Mouse (Mus musculus): ENCODE results near the gene Cdc27. TPM values are rescaled to one million over a fixed set of nuclear protein-coding genes. Genes with fewer than 3 reads are reported as not detected.

Gene Cdc27
- total RNA-seq, 1 experiment: 45.9 TPM

- in situ Hi-C loops (cut with MboI; ENCODE audit: low sequenced_read_pairs in 2 of 2, unreplicated experiment in 2 of 2): no loop called here
Measured at GRCm38 (mm10) chr11:104568326-104568725, 17.9 kb upstream of the Cdc27 start.

GRCm38 (mm10) chr11:104567736-104568135, 17.3 kb upstream of the Cdc27 start:
- TF ChIP-seq CHD2 (IDR thresholded peaks at IDR 0.05; ENCODE audit: low read depth, low read length): no peak
- no peak for TF ChIP-seq ZC3H11A (IDR thresholded peaks at IDR 0.05; ENCODE audit: borderline replicate concordance, low read depth, low read length)
- TF ChIP-seq MAFK (IDR thresholded peaks at IDR 0.05; ENCODE audit: insufficient read depth, low read depth, low read length): no peak
- TF ChIP-seq ZNF384 (IDR thresholded peaks at IDR 0.05; ENCODE audit: low read depth, low read length): no peak
- no peak for TF ChIP-seq HCFC1 (IDR thresholded peaks at IDR 0.05; ENCODE audit: borderline replicate concordance, insufficient read depth, low read length)

More at GRCm38 (mm10) chr11:104568326-104568725, 17.9 kb upstream of the Cdc27 start:
- TF ChIP-seq ZNF384 (IDR thresholded peaks at IDR 0.05; ENCODE audit: low read depth, low read length) (no peak), ZC3H11A (IDR thresholded peaks at IDR 0.05; ENCODE audit: borderline replicate concordance, low read depth, low read length) (no peak), HCFC1 (IDR thresholded peaks at IDR 0.05; ENCODE audit: borderline replicate concordance, insufficient read depth, low read length) (no peak), MAFK (IDR thresholded peaks at IDR 0.05; ENCODE audit: insufficient read depth, low read depth, low read length) (no peak), CHD2 (IDR thresholded peaks at IDR 0.05; ENCODE audit: low read depth, low read length) (no peak)
- H3K4me3 ChIP-seq (ENCODE audit: insufficient read depth in 1 of 2, low read depth in 1 of 2, low read length in 2 of 2, poor library complexity in 1 of 2, severe bottlenecking in 1 of 2): 0 out of 4 replicates have a peak overlapping the region, but pooled peaks of 1 of the 2 experiments have one; percentile 24
- no peak overlapping the region for H3K27ac ChIP-seq (ENCODE audit: insufficient read depth, low read depth, low read length, poor library complexity, severe bottlenecking)
- DNase-seq (ENCODE audit: low read depth, low spot score): no peak
- H3K36me3 ChIP-seq (ENCODE audit: control insufficient read depth, insufficient read depth, low read length, poor library complexity, severe bottlenecking): no peaks in the 10 kb centered on the region
- H3K4me1 ChIP-seq (ENCODE audit: control insufficient read depth in 2 of 2, insufficient read depth in 2 of 2, low read length in 2 of 2, poor library complexity in 1 of 2): no peaks in the 10 kb centered on the region
- H3K9me3 ChIP-seq (ENCODE audit: control insufficient read depth, insufficient read depth, low read depth, low read length): no peaks in the 10 kb centered on the region
- H3K9ac ChIP-seq (ENCODE audit: insufficient read depth, low read depth, low read length, poor library complexity, severe bottlenecking): no peak overlapping the region

GRCm38 (mm10) chr11:104566796-104567195, 16.4 kb upstream of the Cdc27 start:
- Histone ChIP-seq H3K4me3 (ENCODE audit: insufficient read depth in 1 of 2, low read depth in 1 of 2, low read length in 2 of 2, poor library complexity in 1 of 2, severe bottlenecking in 1 of 2) (no peak overlapping the region), H3K27ac (ENCODE audit: insufficient read depth, low read depth, low read length, poor library complexity, severe bottlenecking) (no peak overlapping the region), H3K36me3 (ENCODE audit: control insufficient read depth, insufficient read depth, low read length, poor library complexity, severe bottlenecking) (no peaks in the 10 kb centered on the region), H3K9ac (ENCODE audit: insufficient read depth, low read depth, low read length, poor library complexity, severe bottlenecking) (no peak overlapping the region), H3K9me3 (ENCODE audit: control insufficient read depth, insufficient read depth, low read depth, low read length) (no peaks in the 10 kb centered on the region), H3K4me1 (ENCODE audit: control insufficient read depth in 2 of 2, insufficient read depth in 2 of 2, low read length in 2 of 2, poor library complexity in 1 of 2) (no peaks in the 10 kb centered on the region)
- in situ Hi-C loops (cut with MboI; ENCODE audit: low sequenced_read_pairs in 2 of 2, unreplicated experiment in 2 of 2): no loop called here
- no peak for TF ChIP-seq ZNF384 (IDR thresholded peaks at IDR 0.05; ENCODE audit: low read depth, low read length)
- no peak for TF ChIP-seq ZC3H11A (IDR thresholded peaks at IDR 0.05; ENCODE audit: borderline replicate concordance, low read depth, low read length)
- TF ChIP-seq CHD2 (IDR thresholded peaks at IDR 0.05; ENCODE audit: low read depth, low read length): no peak
- no peak for TF ChIP-seq HCFC1 (IDR thresholded peaks at IDR 0.05; ENCODE audit: borderline replicate concordance, insufficient read depth, low read length)
- TF ChIP-seq MAFK (IDR thresholded peaks at IDR 0.05; ENCODE audit: insufficient read depth, low read depth, low read length): no peak
- DNase-seq (ENCODE audit: low read depth, low spot score): no peak

More at GRCm38 (mm10) chr11:104567736-104568135, 17.3 kb upstream of the Cdc27 start:
- H3K36me3 ChIP-seq (ENCODE audit: control insufficient read depth, insufficient read depth, low read length, poor library complexity, severe bottlenecking): no peaks in the 10 kb centered on the region
- H3K9me3 ChIP-seq (ENCODE audit: control insufficient read depth, insufficient read depth, low read depth, low read length): no peaks in the 10 kb centered on the region
- no peak overlapping the region for H3K9ac ChIP-seq (ENCODE audit: insufficient read depth, low read depth, low read length, poor library complexity, severe bottlenecking)
- in situ Hi-C loops (cut with MboI; ENCODE audit: low sequenced_read_pairs in 2 of 2, unreplicated experiment in 2 of 2): no loop called here
- DNase-seq (ENCODE audit: low read depth, low spot score): no peak
- no peak overlapping the region for H3K4me3 ChIP-seq (ENCODE audit: insufficient read depth in 1 of 2, low read depth in 1 of 2, low read length in 2 of 2, poor library complexity in 1 of 2, severe bottlenecking in 1 of 2)
- H3K4me1 ChIP-seq (ENCODE audit: control insufficient read depth in 2 of 2, insufficient read depth in 2 of 2, low read length in 2 of 2, poor library complexity in 1 of 2): no peaks in the 10 kb centered on the region
- H3K27ac ChIP-seq (ENCODE audit: insufficient read depth, low read depth, low read length, poor library complexity, severe bottlenecking): no peak overlapping the region

GRCm38 (mm10) chr11:104566097-104566496, 15.7 kb upstream of the Cdc27 start:
- Histone ChIP-seq H3K4me1 (ENCODE audit: control insufficient read depth in 2 of 2, insufficient read depth in 2 of 2, low read length in 2 of 2, poor library complexity in 1 of 2) (no peaks in the 10 kb centered on the region), H3K4me3 (ENCODE audit: insufficient read depth in 1 of 2, low read depth in 1 of 2, low read length in 2 of 2, poor library complexity in 1 of 2, severe bottlenecking in 1 of 2) (no peak overlapping the region), H3K36me3 (ENCODE audit: control insufficient read depth, insufficient read depth, low read length, poor library complexity, severe bottlenecking) (no peaks in the 10 kb centered on the region), H3K9ac (ENCODE audit: insufficient read depth, low read depth, low read length, poor library complexity, severe bottlenecking) (no peak overlapping the region), H3K9me3 (ENCODE audit: control insufficient read depth, insufficient read depth, low read depth, low read length) (no peaks in the 10 kb centered on the region), H3K27ac (ENCODE audit: insufficient read depth, low read depth, low read length, poor library complexity, severe bottlenecking) (no peak overlapping the region)
- TF ChIP-seq ZNF384 (IDR thresholded peaks at IDR 0.05; ENCODE audit: low read depth, low read length) (no peak), ZC3H11A (IDR thresholded peaks at IDR 0.05; ENCODE audit: borderline replicate concordance, low read depth, low read length) (no peak), HCFC1 (IDR thresholded peaks at IDR 0.05; ENCODE audit: borderline replicate concordance, insufficient read depth, low read length) (no peak), MAFK (IDR thresholded peaks at IDR 0.05; ENCODE audit: insufficient read depth, low read depth, low read length) (no peak)
- in situ Hi-C loops (cut with MboI; ENCODE audit: low sequenced_read_pairs in 2 of 2, unreplicated experiment in 2 of 2): no loop called here
- DNase-seq (ENCODE audit: low read depth, low spot score): no peak

GRCm38 (mm10) chr11:104565172-104565571, 14.8 kb upstream of the Cdc27 start:
- no peak for DNase-seq (ENCODE audit: low read depth, low spot score)
- no peaks in the 10 kb centered on the region for H3K36me3 ChIP-seq (ENCODE audit: control insufficient read depth, insufficient read depth, low read length, poor library complexity, severe bottlenecking)
- no peak overlapping the region for H3K27ac ChIP-seq (ENCODE audit: insufficient read depth, low read depth, low read length, poor library complexity, severe bottlenecking)
- no peak overlapping the region for H3K9ac ChIP-seq (ENCODE audit: insufficient read depth, low read depth, low read length, poor library complexity, severe bottlenecking)
- no peaks in the 10 kb centered on the region for H3K9me3 ChIP-seq (ENCODE audit: control insufficient read depth, insufficient read depth, low read depth, low read length)
- in situ Hi-C loops (cut with MboI; ENCODE audit: low sequenced_read_pairs in 2 of 2, unreplicated experiment in 2 of 2): no loop called here
- no peaks in the 10 kb centered on the region for H3K4me1 ChIP-seq (ENCODE audit: control insufficient read depth in 2 of 2, insufficient read depth in 2 of 2, low read length in 2 of 2, poor library complexity in 1 of 2)
- TF ChIP-seq ZC3H11A (IDR thresholded peaks at IDR 0.05; ENCODE audit: borderline replicate concordance, low read depth, low read length) (no peak), MAFK (IDR thresholded peaks at IDR 0.05; ENCODE audit: insufficient read depth, low read depth, low read length) (no peak), ZNF384 (IDR thresholded peaks at IDR 0.05; ENCODE audit: low read depth, low read length) (no peak), HCFC1 (IDR thresholded peaks at IDR 0.05; ENCODE audit: borderline replicate concordance, insufficient read depth, low read length) (no peak), CHD2 (IDR thresholded peaks at IDR 0.05; ENCODE audit: low read depth, low read length) (no peak)
- H3K4me3 ChIP-seq (ENCODE audit: insufficient read depth in 1 of 2, low read depth in 1 of 2, low read length in 2 of 2, poor library complexity in 1 of 2, severe bottlenecking in 1 of 2): no peak overlapping the region

Measured in ES-E14 (cell line).